ENCODE assay signal across 8 mouse cellular contexts in the genomic region with DNA sequence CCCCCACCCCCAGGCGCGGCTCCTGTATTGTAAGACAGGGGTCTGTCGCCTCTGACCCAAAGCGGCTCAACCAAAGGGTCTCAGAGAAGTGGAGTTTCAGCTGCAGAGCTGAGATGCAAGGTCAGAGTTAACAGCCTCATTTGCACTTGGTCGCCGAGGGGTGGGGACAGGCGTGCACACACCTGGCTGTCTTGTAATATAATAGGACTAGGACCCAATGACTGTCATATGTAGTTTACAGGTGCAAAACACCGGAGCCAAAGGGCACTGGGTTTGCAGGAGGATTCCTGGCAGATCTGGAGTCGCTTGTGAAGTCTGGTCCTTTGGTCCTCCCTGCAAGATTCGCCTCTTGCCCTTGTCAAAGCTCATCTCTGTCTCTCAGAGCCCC. TPM values are rescaled to one million over a fixed set of nuclear protein-coding genes. Genes with fewer than 3 reads are reported as not detected.
DNase-seq lines count a peak whose midpoint lies in the region; ATAC-seq lines count a peak whose summit lies in the region.

No protein-coding gene starts in this region.

- H3K4me3 ChIP-seq in lung, embryonic 15.5 days, result peak overlapping the region; percentile 48
- peak overlapping the region; percentile 66 for H3K4me3 ChIP-seq in forebrain, embryonic 14.5 days (ENCODE audit: low read depth, low read length)
- peak overlapping the region; percentile 68 for H3K4me3 ChIP-seq in neural tube, embryonic 13.5 days

- H3K27me3 ChIP-seq in lung, embryonic 15.5 days, result peaks cover 36% of the 10 kb centered on the region
- H3K27me3 ChIP-seq in forebrain, embryonic 14.5 days (replicated peaks; ENCODE audit: control insufficient read depth, insufficient read depth, low read length), result peaks cover 13% of the 10 kb centered on the region
- peaks cover 52% of the 10 kb centered on the region for H3K27me3 ChIP-seq in neural tube, embryonic 13.5 days

- peak overlapping the region; percentile 51 for H3K9ac ChIP-seq in lung, embryonic 15.5 days
- H3K9ac ChIP-seq in forebrain, embryonic 14.5 days (ENCODE audit: low read length), result peak overlapping the region; percentile 79
- peak overlapping the region; percentile 81 for H3K9ac ChIP-seq in neural tube, embryonic 13.5 days

- H3K4me1 ChIP-seq in lung, embryonic 15.5 days, result peaks cover 16% of the 10 kb centered on the region; the same call in 1 of the 2 replicates
- no peaks in the 10 kb centered on the region; the same call in none of the 2 replicates for H3K4me1 ChIP-seq in forebrain, embryonic 14.5 days (ENCODE audit: control insufficient read depth, insufficient read depth, low read length)
- peaks cover 20% of the 10 kb centered on the region for H3K4me1 ChIP-seq in neural tube, embryonic 13.5 days (replicated peaks)

- peak overlapping the region; percentile 97 for H3K4me2 ChIP-seq in lung, embryonic 15.5 days
- peak overlapping the region; percentile 100 for H3K4me2 ChIP-seq in forebrain, embryonic 14.5 days (ENCODE audit: low read length)
- H3K4me2 ChIP-seq in neural tube, embryonic 13.5 days, result peak overlapping the region; percentile 100

- no peaks in the 10 kb centered on the region for H3K36me3 ChIP-seq in lung, embryonic 15.5 days
- H3K36me3 ChIP-seq in forebrain, embryonic 14.5 days (ENCODE audit: control insufficient read depth, insufficient read depth, low read length), result no peaks in the 10 kb centered on the region
- H3K36me3 ChIP-seq in neural tube, embryonic 13.5 days, result no peaks in the 10 kb centered on the region

- ATAC-seq in lung, embryonic 15.5 days (ENCODE audit: borderline replicate concordance, extremely low read depth, low FRiP score, low TSS enrichment), result peak; percentile 31; the same call in 1 of the 2 replicates
- ATAC-seq in forebrain, embryonic 14.5 days, result no peak
- no peak; the same call in 1 of the 2 replicates for ATAC-seq in neural tube, embryonic 13.5 days (ENCODE audit: low read depth)
- no peak for ATAC-seq in erythroid progenitor cell, adult 5-6 weeks (replicated peaks; ENCODE audit: low FRiP score, poor library complexity, severe bottlenecking)

- 3% methylated on average over 10 of the region's 10 CpGs for WGBS in lung, embryonic 15.5 days
- 6% methylated on average over 10 of the region's 10 CpGs for WGBS in forebrain, embryonic 14.5 days
- 7% methylated on average over 10 of the region's 10 CpGs for WGBS in neural tube, embryonic 13.5 days

- no peaks in the 10 kb centered on the region for H3K9me3 ChIP-seq in lung, embryonic 15.5 days
- no peaks in the 10 kb centered on the region for H3K9me3 ChIP-seq in forebrain, embryonic 14.5 days (replicated peaks; ENCODE audit: control insufficient read depth, low read length)
- H3K9me3 ChIP-seq in neural tube, embryonic 13.5 days, result no peaks in the 10 kb centered on the region

- no peak overlapping the region for H3K27ac ChIP-seq in lung, embryonic 15.5 days
- H3K27ac ChIP-seq in forebrain, embryonic 14.5 days (ENCODE audit: low read depth, low read length), result no peak overlapping the region
- H3K27ac ChIP-seq in neural tube, embryonic 13.5 days (replicated peaks), result no peak overlapping the region

- no peak for DNase-seq in lung, postnatal 10 days
- no peak for DNase-seq in forebrain, embryonic 14.5 days (ENCODE audit: low spot score)
- peak; percentile 16 for DNase-seq in kidney, postnatal 14 days
- DNase-seq in right cerebral cortex, postnatal 36 days (ENCODE audit: low spot score in 2 of 2), result no peak
- no peak for DNase-seq in gastrocnemius, adult 18-20 months (ENCODE audit: low spot score)

RNA-seq across cellular contexts. Expression of a gene that starts 0.3 kb away (rescaled TPM):
- 33.3 and 33.7 TPM in 2 replicates for polyA plus RNA-seq in lung, embryonic 15.5 days (2015; fragmentation: Nextera tagmentation; extraction: Ambion mirVana)
- polyA plus RNA-seq in forebrain, embryonic 14.5 days (2014; fragmentation: Nextera tagmentation; extraction: Ambion mirVana), result 7.2 and 9.0 TPM in 2 replicates
- polyA plus RNA-seq in neural tube, embryonic 13.5 days (2015; fragmentation: Nextera tagmentation; extraction: Ambion mirVana), result 11.3 and 11.4 TPM in 2 replicates
- total RNA-seq in erythroid progenitor cell, adult 5-6 weeks (2015; ENCODE audit: low replicate concordance), result 5.0 and 6.1 TPM in 2 replicates
- 3.6 and 6.9 TPM in 2 replicates for total RNA-seq in erythroid progenitor cell, adult 5-6 weeks (2017; ENCODE audit: low replicate concordance)
- total RNA-seq in gastrocnemius, adult 18-20 months (2021), result 10 to 100 TPM; 17.6 to 19.4 TPM

RNA-seq across cellular contexts. Expression of a gene that starts 24.8 kb away (rescaled TPM):
- 67.8 and 70.1 TPM in 2 replicates for polyA plus RNA-seq in lung, embryonic 15.5 days (2015; fragmentation: Nextera tagmentation; extraction: Ambion mirVana)
- polyA plus RNA-seq in forebrain, embryonic 14.5 days (2014; fragmentation: Nextera tagmentation; extraction: Ambion mirVana), result 25.6 and 34.9 TPM in 2 replicates
- polyA plus RNA-seq in neural tube, embryonic 13.5 days (2015; fragmentation: Nextera tagmentation; extraction: Ambion mirVana), result 36.9 and 37.7 TPM in 2 replicates
- 29.8 and 38.2 TPM in 2 replicates for total RNA-seq in erythroid progenitor cell, adult 5-6 weeks (2015; ENCODE audit: low replicate concordance)
- total RNA-seq in erythroid progenitor cell, adult 5-6 weeks (2017; ENCODE audit: low replicate concordance), result 13.3 and 17.3 TPM in 2 replicates
- 10 to 100 TPM; 10.7 to 11.5 TPM for total RNA-seq in gastrocnemius, adult 18-20 months (2021)
